Mouse (Mus musculus) liver, embryonic 14.5 days (tissue): ENCODE results near the gene Uba52. TPM values are rescaled to one million over a fixed set of nuclear protein-coding genes. Genes with fewer than 3 reads are reported as not detected.
A peak's percentile ranks its signal among the peaks of the same experiment; 100 is the strongest.

ENCODE experiments used
- ATAC-seq: fragments of 200-750 bp; cut with Nextera tagmentation; 2 replicates; pipeline ENCODE4 v1.8.0; 2017; ENCODE audit warnings: moderate number of reproducible peaks, mild to moderate bottlenecking, moderate library complexity; ENCODE audit not compliant: insufficient read depth
- DNase-seq, 3 experiments: peaks; one replicate each; pipeline ENCODE4 v3.0.0-alpha.2; 2012 to 2013; ENCODE audit warnings: low read depth in 3 of 3, low spot score in 3 of 3
- H3K27ac ChIP-seq: fragments of 300-500 bp; sonication (generic); 2 replicates; pipeline ENCODE4 v1.5.1; 2014; ENCODE audit warnings: moderate library complexity, mild to moderate bottlenecking, control low read depth, inconsistent platforms
- H3K27me3 ChIP-seq: fragments of 300-500 bp; sonication (generic); 2 replicates; pipeline ENCODE4 v1.6.1; 2014; ENCODE audit warnings: mild to moderate bottlenecking, low read length, moderate library complexity; ENCODE audit not compliant: control insufficient read depth, insufficient read depth
- H3K36me3 ChIP-seq: fragments of 300-500 bp; sonication (generic); replicated peaks from 2 replicates; pipeline ENCODE4 v1.6.1; 2014; ENCODE audit warnings: low read depth; ENCODE audit not compliant: control insufficient read depth, insufficient read depth
- H3K4me1 ChIP-seq, 2 experiments: fragments of 200-500 bp in 1 of 2; fragments of 300-500 bp in 1 of 2; sonication (generic) in 1 of 2; replicated peaks; 2 replicates each; pipeline ENCODE4 v1.6.1; 2012 to 2014; ENCODE audit warnings: antibody characterized with exemption in 1 of 2, inconsistent platforms in 1 of 2, low read length in 1 of 2; ENCODE audit not compliant: control insufficient read depth in 2 of 2, insufficient read depth in 2 of 2
- H3K4me2 ChIP-seq: fragments of 300-500 bp; sonication (generic); 2 replicates; pipeline ENCODE4 v1.6.1; 2014; ENCODE audit warnings: low read depth, mild to moderate bottlenecking, control low read depth, moderate library complexity
- H3K4me3 ChIP-seq, 2 experiments: fragments of 200-500 bp in 1 of 2; fragments of 300-500 bp in 1 of 2; sonication (generic) in 1 of 2; 2 replicates each; pipeline ENCODE4 v1.5.1; 2012 to 2014; ENCODE audit warnings: low read depth in 2 of 2, low read length in 2 of 2, mild to moderate bottlenecking in 2 of 2, control low read depth in 1 of 2, inconsistent platforms in 1 of 2, moderate library complexity in 1 of 2; ENCODE audit not compliant: insufficient read depth in 1 of 2
- H3K9ac ChIP-seq: fragments of 300-500 bp; sonication (generic); replicated peaks from 2 replicates; pipeline ENCODE4 v1.6.1; 2014; ENCODE audit warnings: mild to moderate bottlenecking, control low read depth, moderate library complexity
- H3K9me3 ChIP-seq: fragments of 300-500 bp; sonication (generic); 2 replicates; pipeline ENCODE4 v1.6.1; 2016; ENCODE audit warnings: low read length, mixed read lengths; ENCODE audit not compliant: control insufficient read depth
- CTCF ChIP-seq: IDR thresholded peaks from 2 replicates; pipeline ENCODE4 v1.5.1; 2016; ENCODE audit warnings: antibody characterized with exemption, low read depth, control low read depth
- EP300 ChIP-seq: IDR thresholded peaks from 2 replicates; pipeline ENCODE4 v1.6.1; 2016; ENCODE audit warnings: antibody characterized with exemption, low read depth
- WGBS: fragments of 180-500 bp; shearing (Covaris S2); extraction: QIAGEN DNeasy Blood & Tissue Kit; methylation state at CpG from one replicate; pipeline ENCODE4 v1.1.7; 2014; ENCODE audit not compliant: insufficient replicate concordance; 5-methylcytosine and 5-hydroxymethylcytosine counted together
- polyA plus RNA-seq, 2 experiments: library from polyadenylated mRNA; depleted of rRNA in 1 of 2; stranded (reverse) in 1 of 2; unstranded in 1 of 2; fragments of >200 nt; fragmentation: Nextera tagmentation in 1 of 2; extraction: Ambion mirVana in 1 of 2; gene quantifications; 2 replicates each; pipeline versions ENCODE4 v1.2.1 to v1.2.3; 2012 to 2014

Uba52 gene
- polyA plus RNA-seq, 2 experiments = 773 to 870 TPM

- DNase-seq (no peak), ATAC-seq (no peak)
- Histone ChIP-seq H3K9me3 (no peaks in the 10 kb centered on the region), H3K4me2 (no peak overlapping the region), H3K27me3 (no peaks in the 10 kb centered on the region), H3K9ac (no peak overlapping the region), H3K4me1 (no peaks in the 10 kb centered on the region), H3K36me3 (no peaks in the 10 kb centered on the region), H3K4me3 (no peak overlapping the region), H3K27ac (no peak overlapping the region)
- TF ChIP-seq CTCF = no peak
- 79% methylated on average over 5 of the region's 5 CpGs for WGBS
Measured at GRCm38 (mm10) chr8:70460199-70460598, 50.4 kb downstream of the Uba52 start.

- Histone ChIP-seq H3K4me1 (no peaks in the 10 kb centered on the region), H3K4me2 (no peak overlapping the region), H3K9ac (no peak overlapping the region), H3K36me3 (no peaks in the 10 kb centered on the region), H3K27ac (no peak overlapping the region), H3K4me3 (no peak overlapping the region), H3K9me3 (no peaks in the 10 kb centered on the region), H3K27me3 (no peaks in the 10 kb centered on the region)
- TF ChIP-seq CTCF (peak; percentile 45), EP300 (no peak)
- DNase-seq (no peak), ATAC-seq (no peak)
- WGBS = 87% methylated on average over 2 of the region's 2 CpGs
Measured at GRCm38 (mm10) chr8:70459636-70460035, 51.0 kb downstream of the Uba52 start.

- Histone ChIP-seq H3K27me3 (no peaks in the 10 kb centered on the region), H3K36me3 (no peaks in the 10 kb centered on the region), H3K4me3 (no peak overlapping the region), H3K4me1 (no peaks in the 10 kb centered on the region), H3K27ac (no peak overlapping the region), H3K4me2 (no peak overlapping the region), H3K9ac (no peak overlapping the region), H3K9me3 (no peaks in the 10 kb centered on the region)
- ATAC-seq (no peak), DNase-seq (no peak)
- 68% methylated on average over 3 of the region's 3 CpGs for WGBS
- TF ChIP-seq EP300 (no peak), CTCF (no peak)
Measured at GRCm38 (mm10) chr8:70458462-70458861, 52.1 kb downstream of the Uba52 start.

Other genes with a start within 250 kb of the Uba52 start
- gene Homer3, start 228.0 kb downstream of the Uba52 start, polyA plus RNA-seq (2012; rRNA removed) = 5.5 and 6.5 TPM in 2 replicates
- 3.9 and 4.2 TPM in 2 replicates for gene Homer3, start 228.0 kb downstream of the Uba52 start, polyA plus RNA-seq (2014; fragmentation: Nextera tagmentation; extraction: Ambion mirVana)
- gene Ddx49, start 208.3 kb downstream of the Uba52 start, polyA plus RNA-seq (2012; rRNA removed) = 17.9 and 20.3 TPM in 2 replicates
- gene Ddx49, start 208.3 kb downstream of the Uba52 start, polyA plus RNA-seq (2014; fragmentation: Nextera tagmentation; extraction: Ambion mirVana) = 20.8 and 22.3 TPM in 2 replicates
- 138 and 180 TPM in 2 replicates for gene Cope, start 208.3 kb downstream of the Uba52 start, polyA plus RNA-seq (2012; rRNA removed)
- gene Cope, start 208.3 kb downstream of the Uba52 start, polyA plus RNA-seq (2014; fragmentation: Nextera tagmentation; extraction: Ambion mirVana) = 164 and 171 TPM in 2 replicates
- 0.09 and 0.14 TPM in 2 replicates for gene Cers1, start 195.0 kb downstream of the Uba52 start, polyA plus RNA-seq (2012; rRNA removed)
- gene Cers1, start 195.0 kb downstream of the Uba52 start, polyA plus RNA-seq (2014; fragmentation: Nextera tagmentation; extraction: Ambion mirVana) = not detected in 2 replicates
- gene Gdf1, start 181.0 kb downstream of the Uba52 start, polyA plus RNA-seq (2012; rRNA removed) = 0.16 and 0.22 TPM in 2 replicates
- not detected in 2 replicates for gene Gdf1, start 181.0 kb downstream of the Uba52 start, polyA plus RNA-seq (2014; fragmentation: Nextera tagmentation; extraction: Ambion mirVana)
- gene Upf1, start 157.5 kb downstream of the Uba52 start, polyA plus RNA-seq (2012; rRNA removed) = 12.3 and 14.1 TPM in 2 replicates
- gene Upf1, start 157.5 kb downstream of the Uba52 start, polyA plus RNA-seq (2014; fragmentation: Nextera tagmentation; extraction: Ambion mirVana) = 9.3 and 11.6 TPM in 2 replicates
- gene Comp, start 137.2 kb downstream of the Uba52 start, polyA plus RNA-seq (2012; rRNA removed) = 0.39 and 0.47 TPM in 2 replicates
- gene Comp, start 137.2 kb downstream of the Uba52 start, polyA plus RNA-seq (2014; fragmentation: Nextera tagmentation; extraction: Ambion mirVana) = 0.29 and 0.85 TPM in 2 replicates
- 3.9 and 4.5 TPM in 2 replicates for gene Crtc1, start 71.2 kb downstream of the Uba52 start, polyA plus RNA-seq (2012; rRNA removed)
- gene Crtc1, start 71.2 kb downstream of the Uba52 start, polyA plus RNA-seq (2014; fragmentation: Nextera tagmentation; extraction: Ambion mirVana) = 2.9 and 3.9 TPM in 2 replicates
- gene Klhl26, start 33.8 kb downstream of the Uba52 start, polyA plus RNA-seq (2012; rRNA removed) = 6.5 and 7.1 TPM in 2 replicates
- gene Klhl26, start 33.8 kb downstream of the Uba52 start, polyA plus RNA-seq (2014; fragmentation: Nextera tagmentation; extraction: Ambion mirVana) = 5.0 and 6.0 TPM in 2 replicates
- gene Tmem59l, start 23.4 kb downstream of the Uba52 start, polyA plus RNA-seq (2012; rRNA removed) = 0.03 and 0.09 TPM in 2 replicates
- not detected in 2 replicates for gene Tmem59l, start 23.4 kb downstream of the Uba52 start, polyA plus RNA-seq (2014; fragmentation: Nextera tagmentation; extraction: Ambion mirVana)
- gene Crlf1, start 17.6 kb downstream of the Uba52 start, polyA plus RNA-seq (2012; rRNA removed) = 1.5 and 1.9 TPM in 2 replicates
- 3.7 and 4.0 TPM in 2 replicates for gene Crlf1, start 17.6 kb downstream of the Uba52 start, polyA plus RNA-seq (2014; fragmentation: Nextera tagmentation; extraction: Ambion mirVana)
- gene Rex1bd, start 4.0 kb downstream of the Uba52 start, polyA plus RNA-seq (2012; rRNA removed) = 55.1 and 71.6 TPM in 2 replicates
- 72.0 and 74.2 TPM in 2 replicates for gene Rex1bd, start 4.0 kb downstream of the Uba52 start, polyA plus RNA-seq (2014; fragmentation: Nextera tagmentation; extraction: Ambion mirVana)
- 140 and 149 TPM in 2 replicates for gene Fkbp8, start 16.9 kb upstream of the Uba52 start, polyA plus RNA-seq (2012; rRNA removed)
- gene Fkbp8, start 16.9 kb upstream of the Uba52 start, polyA plus RNA-seq (2014; fragmentation: Nextera tagmentation; extraction: Ambion mirVana) = 114 and 135 TPM in 2 replicates
- gene Kxd1, start 17.2 kb upstream of the Uba52 start, polyA plus RNA-seq (2012; rRNA removed) = 28.9 and 30.8 TPM in 2 replicates
- gene Kxd1, start 17.2 kb upstream of the Uba52 start, polyA plus RNA-seq (2014; fragmentation: Nextera tagmentation; extraction: Ambion mirVana) = 32.6 and 33.3 TPM in 2 replicates
- gene Ell, start 28.7 kb upstream of the Uba52 start, polyA plus RNA-seq (2012; rRNA removed) = 8.9 and 9.6 TPM in 2 replicates
- 7.7 and 9.2 TPM in 2 replicates for gene Ell, start 28.7 kb upstream of the Uba52 start, polyA plus RNA-seq (2014; fragmentation: Nextera tagmentation; extraction: Ambion mirVana)
- 61.3 and 62.4 TPM in 2 replicates for gene Isyna1, start 83.6 kb upstream of the Uba52 start, polyA plus RNA-seq (2012; rRNA removed)
- 30.2 and 34.2 TPM in 2 replicates for gene Isyna1, start 83.6 kb upstream of the Uba52 start, polyA plus RNA-seq (2014; fragmentation: Nextera tagmentation; extraction: Ambion mirVana)
- 36.3 and 50.8 TPM in 2 replicates for gene Ssbp4, start 98.1 kb upstream of the Uba52 start, polyA plus RNA-seq (2012; rRNA removed)
- gene Ssbp4, start 98.1 kb upstream of the Uba52 start, polyA plus RNA-seq (2014; fragmentation: Nextera tagmentation; extraction: Ambion mirVana) = 49.5 and 61.7 TPM in 2 replicates
- gene Lrrc25, start 105.4 kb upstream of the Uba52 start, polyA plus RNA-seq (2012; rRNA removed) = 4.3 and 5.3 TPM in 2 replicates
- gene Lrrc25, start 105.4 kb upstream of the Uba52 start, polyA plus RNA-seq (2014; fragmentation: Nextera tagmentation; extraction: Ambion mirVana) = 4.7 TPM in 2 replicates
- 6.3 and 9.0 TPM in 2 replicates for gene Gdf15, start 121.7 kb upstream of the Uba52 start, polyA plus RNA-seq (2012; rRNA removed)
- gene Gdf15, start 121.7 kb upstream of the Uba52 start, polyA plus RNA-seq (2014; fragmentation: Nextera tagmentation; extraction: Ambion mirVana) = 1.2 and 2.8 TPM in 2 replicates
- 7.6 and 8.6 TPM in 2 replicates for gene Pgpep1, start 149.6 kb upstream of the Uba52 start, polyA plus RNA-seq (2012; rRNA removed)
- 19.8 and 23.5 TPM in 2 replicates for gene Pgpep1, start 149.6 kb upstream of the Uba52 start, polyA plus RNA-seq (2014; fragmentation: Nextera tagmentation; extraction: Ambion mirVana)
- gene Lsm4, start 162.4 kb upstream of the Uba52 start, polyA plus RNA-seq (2012; rRNA removed) = 134 and 478 TPM in 2 replicates
- gene Lsm4, start 162.4 kb upstream of the Uba52 start, polyA plus RNA-seq (2014; fragmentation: Nextera tagmentation; extraction: Ambion mirVana) = 160 and 176 TPM in 2 replicates
- gene Jund, start 188.1 kb upstream of the Uba52 start, polyA plus RNA-seq (2012; rRNA removed) = 28.4 and 29.4 TPM in 2 replicates
- 20.3 and 21.8 TPM in 2 replicates for gene Jund, start 188.1 kb upstream of the Uba52 start, polyA plus RNA-seq (2014; fragmentation: Nextera tagmentation; extraction: Ambion mirVana)
- not detected in 2 replicates for gene Iqcn, start 192.7 kb upstream of the Uba52 start, polyA plus RNA-seq (2012; rRNA removed)
- gene Iqcn, start 192.7 kb upstream of the Uba52 start, polyA plus RNA-seq (2014; fragmentation: Nextera tagmentation; extraction: Ambion mirVana) = not detected in 2 replicates
- gene Gm3336, start 207.7 kb upstream of the Uba52 start, polyA plus RNA-seq (2012; rRNA removed) = 0.04 TPM in 1 of 2 replicates, not detected in the other
- gene Gm3336, start 207.7 kb upstream of the Uba52 start, polyA plus RNA-seq (2014; fragmentation: Nextera tagmentation; extraction: Ambion mirVana) = 0.11 TPM in 2 replicates
- gene Pde4c, start 212.9 kb upstream of the Uba52 start, polyA plus RNA-seq (2012; rRNA removed) = 1.6 TPM in 2 replicates
- gene Pde4c, start 212.9 kb upstream of the Uba52 start, polyA plus RNA-seq (2014; fragmentation: Nextera tagmentation; extraction: Ambion mirVana) = 0.34 and 0.74 TPM in 2 replicates
- 2.7 and 3.2 TPM in 2 replicates for gene Rab3a, start 243.9 kb upstream of the Uba52 start, polyA plus RNA-seq (2012; rRNA removed)
- gene Rab3a, start 243.9 kb upstream of the Uba52 start, polyA plus RNA-seq (2014; fragmentation: Nextera tagmentation; extraction: Ambion mirVana) = 1.6 and 2.4 TPM in 2 replicates